Mouse (Mus musculus) hindbrain, embryonic 14.5 days (tissue): ENCODE data around the gene Ppp1r12c. TPM values are rescaled to one million over a fixed set of nuclear protein-coding genes. Genes with fewer than 3 reads are reported as not detected.
"Not testable (repeated sequence)": the region's sequence is repeated elsewhere in the genome, so short reads cannot be mapped to it uniquely, and the experiment has no call there.

ENCODE experiments used
- ATAC-seq: fragments of 200-750 bp; cut with Nextera tagmentation; 2 replicates; pipeline ENCODE4 v1.8.0; 2017; ENCODE audit warnings: moderate number of reproducible peaks, mild to moderate bottlenecking, moderate TSS enrichment, moderate library complexity; ENCODE audit not compliant: low FRiP score
- DNase-seq: peaks from one replicate; pipeline ENCODE4 v3.0.0-alpha.2; 2015; ENCODE audit warnings: low spot score
- H3K27ac ChIP-seq: fragments of 300-500 bp; sonication (generic); 2 replicates; pipeline ENCODE4 v1.5.1; 2014; ENCODE audit warnings: mild to moderate bottlenecking, moderate library complexity
- H3K27me3 ChIP-seq: fragments of 300-500 bp; sonication (generic); 2 replicates; pipeline ENCODE4 v1.6.1; 2014; ENCODE audit warnings: mild to moderate bottlenecking, low read length, mixed read lengths; ENCODE audit not compliant: control insufficient read depth, insufficient read depth
- H3K36me3 ChIP-seq: fragments of 300-500 bp; sonication (generic); replicated peaks from 2 replicates; pipeline ENCODE4 v1.6.1; 2014; ENCODE audit not compliant: control insufficient read depth, insufficient read depth
- H3K4me1 ChIP-seq: fragments of 300-500 bp; sonication (generic); replicated peaks from 2 replicates; pipeline ENCODE4 v1.6.1; 2014; ENCODE audit warnings: antibody characterized with exemption, low read length, mixed read lengths; ENCODE audit not compliant: control insufficient read depth, insufficient read depth
- H3K4me2 ChIP-seq: fragments of 300-500 bp; sonication (generic); replicated peaks from 2 replicates; pipeline ENCODE4 v1.6.1; 2014; ENCODE audit warnings: mild to moderate bottlenecking, moderate library complexity
- H3K4me3 ChIP-seq: fragments of 300-500 bp; sonication (generic); replicated peaks from 2 replicates; pipeline ENCODE4 v1.5.1; 2014; ENCODE audit warnings: mild to moderate bottlenecking, low read length
- H3K9ac ChIP-seq: fragments of 300-500 bp; sonication (generic); 2 replicates; pipeline ENCODE4 v1.6.1; 2014
- H3K9me3 ChIP-seq: fragments of 300-500 bp; sonication (generic); 2 replicates; pipeline ENCODE4 v1.6.1; 2016; ENCODE audit warnings: low read length; ENCODE audit not compliant: control insufficient read depth
- WGBS: fragments of 180-500 bp; shearing (Covaris S2); extraction: QIAGEN DNeasy Blood & Tissue Kit; methylation state at CpG from one replicate; pipeline ENCODE4 v1.1.7; 2014; 5-methylcytosine and 5-hydroxymethylcytosine counted together
- polyA plus RNA-seq: library from polyadenylated mRNA; unstranded; fragments of >200 nt; fragmentation: Nextera tagmentation; extraction: Ambion mirVana; gene quantifications from 2 replicates; pipeline ENCODE4 v1.2.1, GENCODE M21; 2014

The Ppp1r12c gene
- polyA plus RNA-seq, 1 experiment from 2014 or later = 54.7 TPM

- WGBS = 4% methylated on average over 28 of the region's 28 CpGs
- DNase-seq = peak; percentile 57
- peaks cover 11% of the 10 kb centered on the region for H3K27me3 ChIP-seq
- 0 out of 2 replicates have a peak, but pooled peaks cover 1% of the 10 kb centered on the region for H3K36me3 ChIP-seq
- ATAC-seq = peak; percentile 68
- H3K4me1 ChIP-seq = peaks cover 5% of the 10 kb centered on the region; the same call in 1 of the 2 replicates
- peak within 1 kb of the TSS; percentile 22 for H3K4me3 ChIP-seq
- H3K9me3 ChIP-seq = no peaks in the 10 kb centered on the region
- no peak within 1 kb of the TSS; the same call in 1 of the 2 replicates for H3K9ac ChIP-seq
- H3K27ac ChIP-seq = no peak within 1 kb of the TSS
- peak within 1 kb of the TSS; percentile 46 for H3K4me2 ChIP-seq
Observed at GRCm38 (mm10) chr7:4532005-4532729, 30.7 kb upstream of the Ppp1r12c start, which contains the start of gene Dnaaf3. Gene Dnaaf3, minus strand, starts transcription at chr7:4532453.

- not testable (repeated sequence) for H3K9ac ChIP-seq, H3K27ac ChIP-seq, H3K4me2 ChIP-seq, H3K9me3 ChIP-seq, H3K4me1 ChIP-seq, ATAC-seq, DNase-seq, H3K36me3 ChIP-seq, H3K4me3 ChIP-seq
- H3K27me3 ChIP-seq = peaks cover 11% of the 10 kb centered on the region
- 59% methylated on average over 8 of the region's 8 CpGs for WGBS
Observed at GRCm38 (mm10) chr7:4530166-4530565, 28.7 kb upstream of the Ppp1r12c start.

GRCm38 (mm10) chr7:4527302-4527689, 25.8 kb upstream of the Ppp1r12c start:
- Histone ChIP-seq H3K4me1 (peaks cover 4% of the 10 kb centered on the region; the same call in 1 of the 2 replicates), H3K36me3 (no peaks in the 10 kb centered on the region), H3K9me3 (no peaks in the 10 kb centered on the region), H3K27ac (no peak overlapping the region), H3K4me2 (peak overlapping the region; percentile 56), H3K27me3 (peaks cover 9% of the 10 kb centered on the region), H3K9ac (no peak overlapping the region; the same call in 1 of the 2 replicates), H3K4me3 (peak overlapping the region; percentile 28; the same call in 1 of the 2 replicates)
- 47% methylated on average over 18 of the region's 18 CpGs for WGBS
- DNase-seq (no peak), ATAC-seq (peak; percentile 15)

GRCm38 (mm10) chr7:4526341-4527301, 25.1 kb upstream of the Ppp1r12c start:
- Histone ChIP-seq H3K9me3 (no peaks in the 10 kb centered on the region), H3K4me3 (peak overlapping the region; percentile 28), H3K27me3 (peaks cover 4% of the 10 kb centered on the region; the same call in 1 of the 2 replicates), H3K4me2 (peak overlapping the region; percentile 56), H3K4me1 (no peaks in the 10 kb centered on the region; the same call in 1 of the 2 replicates), H3K27ac (0 out of 2 replicates have a peak overlapping the region, but pooled peaks have one; percentile 39), H3K36me3 (no peaks in the 10 kb centered on the region), H3K9ac (peak overlapping the region; percentile 50)
- WGBS = 26% methylated on average over 40 of the region's 40 CpGs
- ATAC-seq (peak; percentile 93), DNase-seq (peak; percentile 91)

GRCm38 (mm10) chr7:4524212-4524922, 22.9 kb upstream of the Ppp1r12c start, which contains the start of gene Tnni3:
Gene Tnni3, minus strand, starts transcription at chr7:4524229.
- not testable (repeated sequence) for H3K9ac ChIP-seq, H3K36me3 ChIP-seq, H3K9me3 ChIP-seq, H3K4me3 ChIP-seq, ATAC-seq, H3K27ac ChIP-seq, H3K27me3 ChIP-seq, H3K4me1 ChIP-seq, H3K4me2 ChIP-seq
- peak; percentile 72 for DNase-seq
- WGBS = 75% methylated on average over 15 of the region's 15 CpGs

GRCm38 (mm10) chr7:4523205-4524130, 22.0 kb upstream of the Ppp1r12c start:
- no peak overlapping the region for H3K4me3 ChIP-seq
- no peaks in the 10 kb centered on the region; the same call in 1 of the 2 replicates for H3K4me1 ChIP-seq
- no peak overlapping the region for H3K27ac ChIP-seq
- DNase-seq (no peak), ATAC-seq (no peak)
- no peak overlapping the region for H3K4me2 ChIP-seq
- 93% methylated on average over 33 of the region's 33 CpGs for WGBS
- no peak overlapping the region for H3K9ac ChIP-seq
- H3K9me3 ChIP-seq = no peaks in the 10 kb centered on the region
- peaks cover 3% of the 10 kb centered on the region; the same call in 1 of the 2 replicates for H3K27me3 ChIP-seq
- no peaks in the 10 kb centered on the region for H3K36me3 ChIP-seq

GRCm38 (mm10) chr7:4522292-4522691, 20.8 kb upstream of the Ppp1r12c start:
- ATAC-seq = no peak
- no peak for DNase-seq
- H3K4me3 ChIP-seq = no peak overlapping the region
- 86% methylated on average over 6 of the region's 6 CpGs for WGBS
- no peaks in the 10 kb centered on the region for H3K36me3 ChIP-seq
- H3K4me2 ChIP-seq = no peak overlapping the region
- H3K9ac ChIP-seq = no peak overlapping the region
- H3K4me1 ChIP-seq = no peaks in the 10 kb centered on the region; the same call in 1 of the 2 replicates
- H3K9me3 ChIP-seq = no peaks in the 10 kb centered on the region
- H3K27ac ChIP-seq = no peak overlapping the region
- H3K27me3 ChIP-seq = peaks cover 3% of the 10 kb centered on the region; the same call in 1 of the 2 replicates
